Mouse (Mus musculus): ENCODE measurements around the gene Gm12830.

DNA sequence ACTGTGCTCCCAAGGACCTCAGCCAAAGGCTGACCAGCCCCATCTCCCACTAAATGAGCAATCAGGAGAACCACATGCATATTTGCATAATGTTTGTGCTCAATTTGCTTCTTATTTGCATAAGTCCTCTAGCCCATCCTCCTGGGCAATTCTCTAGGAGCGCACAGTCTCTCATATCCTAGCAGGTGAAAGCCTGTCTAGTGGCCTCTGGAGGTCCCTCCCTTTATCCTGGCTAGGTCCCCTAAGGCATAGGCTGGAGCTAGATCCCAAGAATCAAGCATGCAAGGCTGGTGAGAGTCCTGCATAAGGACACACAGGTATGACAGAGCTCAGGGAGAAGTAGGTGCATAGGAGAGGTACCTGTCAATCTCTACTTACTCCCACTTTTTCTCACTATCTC is 60.7 kb downstream of the Gm12830 start:
- no peak for TF ChIP-seq CTCF (IDR thresholded peaks at IDR 0.05; ENCODE audit: insufficient read depth, low read depth, low read length)
- no peak for TF ChIP-seq POLR2A (IDR thresholded peaks at IDR 0.05; ENCODE audit: insufficient read depth, low read depth, low read length)

Data from olfactory bulb, adult 2 months (tissue).